Mouse (Mus musculus) layer of hippocampus, postnatal 14 days (tissue): ENCODE data around the gene Galnt18. TPM values are rescaled to one million over a fixed set of nuclear protein-coding genes. Genes with fewer than 3 reads are reported as not detected.

Experiments
- DNase-seq, 2 experiments: peaks; one replicate each; pipeline ENCODE4 v3.0.0; 2021 to 2022; ENCODE audit warnings: low spot score in 2 of 2, mixed read lengths in 1 of 2
- total RNA-seq, 2 experiments: library from RNA; stranded (reverse); gene quantifications; 2 replicates each; pipeline ENCODE4 v1.2.3; 2021

Gene Galnt18
- total RNA-seq, 2 experiments from 2014 or later, result 64.1 to 69.5 TPM

DNA sequence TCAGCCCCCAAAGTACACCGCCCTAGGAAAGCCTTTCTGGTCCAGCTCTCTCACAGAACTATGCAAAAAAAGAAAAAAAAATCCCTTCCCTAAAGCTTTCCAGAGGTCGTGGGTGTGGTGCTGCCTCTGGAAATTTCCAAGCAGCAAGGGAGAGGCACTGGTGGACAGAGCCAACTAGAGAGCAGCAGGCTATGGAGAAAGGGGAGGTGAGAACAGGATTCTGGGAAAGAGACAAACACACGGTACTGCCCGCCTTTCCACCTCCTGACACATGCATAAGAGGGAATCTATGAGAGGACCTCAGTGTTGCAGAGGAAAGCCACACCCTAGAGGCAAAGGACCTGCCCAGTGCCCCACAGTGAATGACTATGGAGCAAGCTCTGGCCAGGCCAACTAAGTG is 60.9 kb downstream of the Galnt18 start:
- DNase-seq, result no peak

DNA sequence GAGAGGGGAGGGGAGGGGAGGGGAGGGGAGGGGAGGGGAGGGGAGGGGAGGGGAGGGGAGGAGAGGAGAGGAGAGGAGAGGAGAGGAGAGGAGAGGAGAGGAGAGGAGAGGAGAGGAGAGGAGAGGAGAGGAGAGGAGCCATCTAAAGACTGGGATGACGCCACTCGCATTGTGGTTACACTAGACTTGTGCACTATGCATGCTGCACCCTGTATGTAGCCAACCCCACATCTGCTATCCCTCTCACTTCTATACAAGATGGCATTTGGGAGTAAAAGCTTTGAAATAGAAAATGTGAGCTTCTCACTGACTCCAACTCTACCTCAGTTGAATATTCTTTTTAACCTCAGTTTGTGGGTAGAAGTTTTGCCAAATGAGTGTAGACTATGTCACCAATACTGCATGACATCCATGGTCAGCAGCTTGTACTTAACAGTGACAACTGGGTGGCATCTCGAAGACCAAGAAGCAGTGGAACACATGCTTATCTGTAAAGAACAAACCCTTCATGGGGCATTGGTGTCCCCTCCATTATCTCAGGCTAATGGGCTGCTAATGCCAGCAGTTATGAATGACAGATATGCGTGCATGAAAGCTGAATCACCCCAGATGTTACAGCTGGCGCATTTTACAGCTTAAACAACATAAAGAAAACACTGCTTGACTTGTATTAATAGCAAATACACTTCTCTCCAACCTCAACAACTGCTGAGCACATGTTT is 65.0 kb downstream of the Galnt18 start:
- no peak for DNase-seq

DNA sequence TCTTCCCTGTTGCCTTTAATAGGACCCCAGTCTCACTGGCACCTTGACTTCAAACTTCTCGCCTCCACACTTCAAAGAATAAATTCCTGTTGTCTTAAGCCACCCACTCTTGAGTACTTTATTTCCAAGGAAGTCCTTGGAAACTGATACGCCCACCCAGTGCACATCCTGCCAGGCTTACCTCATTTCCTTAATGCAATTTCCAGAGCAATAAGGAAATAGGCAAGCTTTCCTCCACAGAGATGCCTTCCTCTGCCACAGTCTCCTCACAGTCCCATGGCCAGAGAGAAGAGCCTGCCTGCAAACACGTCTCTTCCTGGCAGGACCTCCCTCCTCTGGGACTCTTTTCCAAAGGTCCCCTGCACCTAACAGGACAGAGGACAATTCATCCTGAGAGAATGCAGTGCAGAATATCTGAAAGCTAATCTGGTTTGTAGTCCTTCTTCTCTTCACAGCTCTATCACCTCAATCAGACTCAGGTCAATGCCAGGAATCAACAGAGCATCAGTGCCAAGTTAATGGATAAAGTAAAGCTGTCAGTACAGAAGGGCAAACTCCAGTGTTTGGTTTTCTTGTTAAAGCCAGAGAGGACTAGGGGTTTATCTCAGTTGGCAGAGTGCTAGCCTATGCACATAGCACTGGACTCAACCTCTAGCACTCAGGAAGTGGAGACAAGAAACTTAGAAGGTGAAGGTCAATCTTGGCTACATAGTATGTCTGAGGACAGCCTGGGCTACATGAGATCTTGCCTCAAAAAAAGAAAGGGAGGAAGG is 65.8 kb downstream of the Galnt18 start:
- DNase-seq, result no peak

DNA sequence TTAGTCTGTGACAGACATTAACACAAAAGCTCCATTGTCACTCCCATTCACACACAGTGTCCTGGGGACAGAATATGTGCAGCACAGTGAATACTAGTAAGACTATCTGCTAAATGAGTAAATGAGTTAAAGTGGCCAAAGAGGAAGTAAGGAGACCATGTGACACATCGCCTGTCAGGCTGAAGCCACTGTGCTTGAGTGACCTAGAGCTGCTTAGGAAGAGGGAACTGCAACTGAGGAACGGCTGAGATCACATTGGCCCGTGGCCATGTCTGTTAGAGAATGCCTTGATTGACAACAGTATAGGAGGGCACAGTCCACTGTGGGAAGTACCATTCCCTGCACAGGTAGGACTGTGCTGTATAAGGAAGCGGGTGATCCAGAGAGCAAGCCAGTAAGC is 67.0 kb downstream of the Galnt18 start:
- DNase-seq, result no peak

DNA sequence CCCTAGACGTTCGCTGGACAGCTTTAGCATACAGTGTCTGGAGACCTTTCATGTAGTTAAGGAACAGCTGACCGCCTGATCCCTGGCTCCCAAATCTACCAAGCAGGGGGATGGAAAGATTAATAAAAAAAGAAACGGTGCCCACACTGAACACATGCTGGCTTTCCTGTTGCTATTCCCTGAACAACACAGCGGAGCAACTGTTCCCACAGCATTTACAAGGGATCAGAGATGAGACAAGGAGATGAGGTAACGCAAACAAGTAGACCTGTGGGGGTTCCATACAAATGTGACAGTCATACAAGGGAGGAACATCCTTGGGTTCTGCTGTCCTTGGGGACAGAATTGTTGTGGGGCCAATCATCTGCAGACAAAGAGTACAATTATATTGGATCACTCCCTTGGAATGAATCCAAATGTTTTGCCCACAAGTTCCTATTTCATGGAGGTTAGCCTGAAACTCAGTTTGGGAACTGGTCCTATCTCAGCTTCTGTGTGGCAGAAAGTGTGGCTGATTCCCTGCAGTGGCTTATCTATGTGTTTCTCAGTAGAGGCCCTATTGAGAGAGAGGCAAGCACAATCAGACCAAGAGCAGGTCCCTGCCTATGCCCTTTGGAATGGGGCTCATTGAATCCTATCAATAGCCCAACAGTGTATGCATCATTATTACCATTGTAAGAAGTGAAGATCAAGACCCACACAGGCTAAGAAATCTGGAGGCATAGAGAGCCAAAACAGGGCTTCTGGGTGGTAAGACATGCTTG is 68.5 kb downstream of the Galnt18 start:
- peak in 1 of 2 experiments; percentile 26 for DNase-seq

- peak in 1 of 2 experiments; percentile 26 for DNase-seq
Measured at GRCm38 (mm10) chr7:111710311-111710710, 69.5 kb downstream of the Galnt18 start.

- no peak for DNase-seq
Measured at GRCm38 (mm10) chr7:111708563-111708962, 71.2 kb downstream of the Galnt18 start.

GRCm38 (mm10) chr7:111702961-111703360 is 76.8 kb downstream of the Galnt18 start:
- DNase-seq, result no peak

DNA sequence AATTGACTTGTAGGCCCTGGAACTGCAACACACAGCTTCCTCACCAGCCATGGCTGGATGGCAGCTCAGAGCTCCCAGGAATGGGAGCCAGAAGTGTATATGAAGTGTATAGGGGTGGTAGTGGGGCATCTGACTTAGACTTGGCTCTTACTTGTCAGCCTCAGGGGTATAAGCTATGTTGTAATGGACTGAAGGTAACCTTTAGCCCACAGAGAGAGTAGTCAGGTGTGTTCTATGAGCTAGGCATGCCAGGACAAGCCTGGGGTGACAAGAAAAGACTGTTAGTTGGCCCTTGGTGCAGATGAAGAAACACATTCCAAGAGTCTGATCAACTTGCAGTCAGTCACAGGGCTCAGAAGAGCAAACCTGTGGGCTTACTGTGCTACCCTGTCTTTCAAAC is 78.0 kb downstream of the Galnt18 start:
- DNase-seq, result no peak

DNA sequence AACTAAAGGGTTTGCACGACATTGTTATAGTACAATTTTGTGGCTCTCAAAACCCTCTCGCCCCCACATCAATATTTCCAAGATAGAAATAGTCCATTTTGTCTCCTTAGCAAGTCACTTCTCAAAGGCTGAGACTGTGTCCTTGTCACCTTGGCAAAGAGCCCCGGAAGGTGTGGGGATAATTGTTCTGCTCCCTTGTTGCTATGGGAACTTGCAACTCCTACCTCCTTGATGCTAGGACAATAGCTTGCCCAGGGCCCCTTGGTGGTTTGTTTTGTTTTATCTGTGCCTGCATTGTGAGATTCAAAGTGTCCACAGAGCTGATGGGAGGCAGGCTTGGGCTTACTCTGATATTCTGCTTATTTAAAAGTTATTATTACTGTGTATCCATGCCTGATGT is 80.3 kb downstream of the Galnt18 start:
- no peak for DNase-seq

GRCm38 (mm10) chr7:111696226-111696625 is 83.6 kb downstream of the Galnt18 start:
- DNase-seq, result no peak

DNA sequence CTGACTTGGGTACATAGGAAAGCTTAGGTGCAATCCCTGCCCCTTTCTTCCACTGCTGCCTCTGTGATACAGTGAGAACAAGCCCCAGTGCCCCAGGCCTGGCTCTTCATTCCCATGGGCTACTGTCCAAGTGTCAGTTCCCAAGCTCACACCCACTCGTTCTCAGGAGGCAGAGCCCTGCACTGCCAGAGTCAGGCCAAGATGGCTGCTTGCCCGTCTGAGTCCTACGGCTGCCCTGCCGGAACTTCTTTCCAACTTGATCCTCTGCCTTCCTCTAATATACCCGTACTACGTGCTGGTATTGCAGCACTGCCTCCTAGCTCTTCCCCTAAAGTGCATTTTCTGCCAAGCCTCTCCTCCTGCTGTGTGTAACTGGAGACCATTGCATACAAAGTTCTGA is 85.5 kb downstream of the Galnt18 start:
- DNase-seq, result peak in 1 of 2 experiments; percentile 53

GRCm38 (mm10) chr7:111692641-111693261 is 87.0 kb downstream of the Galnt18 start:
- DNase-seq, result peak; percentile 50 to 69

- no peak for DNase-seq
Measured at GRCm38 (mm10) chr7:111680108-111680507, 99.7 kb downstream of the Galnt18 start.

- no peak for DNase-seq
Measured at GRCm38 (mm10) chr7:111676483-111676882, 103.3 kb downstream of the Galnt18 start.

DNA sequence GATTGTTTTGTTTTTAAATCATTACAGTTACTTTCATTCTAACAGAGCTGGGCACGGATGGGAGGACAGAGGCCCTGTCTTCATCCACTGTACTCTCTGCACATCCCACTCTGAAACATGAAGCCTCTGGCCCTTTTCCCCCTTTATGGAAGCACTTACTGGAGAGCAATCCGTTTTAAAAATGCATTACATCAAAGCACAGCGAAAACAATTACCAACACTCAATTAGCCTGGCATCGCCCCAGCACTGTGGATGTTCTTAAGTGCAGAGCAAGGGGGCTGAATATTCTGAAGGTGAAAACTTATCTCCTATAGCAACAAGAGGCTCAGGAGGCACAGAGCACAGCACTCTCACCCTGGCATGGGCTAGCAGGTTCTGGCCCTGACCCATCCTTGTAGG is 107.3 kb downstream of the Galnt18 start:
- no peak for DNase-seq

DNA sequence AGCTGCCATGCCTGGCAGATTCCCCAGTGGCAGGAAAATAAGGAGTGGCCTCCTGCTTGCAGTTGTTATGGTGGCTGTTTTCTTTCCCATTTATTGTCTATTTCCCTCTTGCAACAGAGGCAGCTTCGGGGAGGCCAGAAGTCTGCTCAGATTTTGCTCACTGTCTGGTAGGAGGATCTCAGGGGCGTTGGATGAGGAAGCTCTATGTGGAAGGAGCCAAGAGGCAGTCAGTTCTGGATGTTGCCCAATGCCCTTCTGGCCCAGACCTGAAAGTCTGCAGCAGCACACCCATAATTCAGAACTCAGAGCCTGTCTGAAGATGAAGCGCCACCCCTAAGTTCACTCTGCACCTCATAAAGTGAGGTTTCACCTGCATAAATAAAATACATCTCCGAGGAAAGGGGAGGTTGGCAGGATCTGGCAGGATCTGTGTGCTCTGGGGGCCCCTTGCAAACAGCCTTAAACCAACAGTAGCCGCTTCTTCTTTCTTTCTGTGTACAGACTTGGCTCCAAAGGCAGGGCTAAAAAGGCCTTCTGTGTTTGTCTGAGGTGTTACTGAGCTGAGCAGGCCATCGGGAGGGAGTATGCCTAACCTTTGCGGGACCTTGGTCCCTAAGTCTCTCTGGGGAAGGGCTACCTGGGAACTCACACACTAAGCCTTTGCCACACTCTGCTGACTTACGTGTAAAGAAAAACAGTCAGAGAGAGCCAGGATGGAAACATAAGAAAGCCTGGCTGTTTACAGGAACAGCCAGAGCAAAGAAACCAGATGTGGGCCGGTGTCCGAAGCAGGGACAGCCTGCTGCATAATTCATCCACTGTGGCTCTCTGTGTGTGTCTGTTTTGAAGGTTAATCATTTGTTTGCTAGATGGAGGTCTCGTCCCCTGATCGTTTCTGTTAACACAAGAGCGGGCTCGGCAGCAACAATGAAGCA is 116.4 kb downstream of the Galnt18 start:
- DNase-seq, result peak in 1 of 2 experiments; percentile 32

GRCm38 (mm10) chr7:111658579-111658978 is 121.2 kb downstream of the Galnt18 start:
- DNase-seq, result no peak

- DNase-seq, result peak in 1 of 2 experiments; percentile 29
Measured at GRCm38 (mm10) chr7:111655002-111655401, 124.8 kb downstream of the Galnt18 start.

DNA sequence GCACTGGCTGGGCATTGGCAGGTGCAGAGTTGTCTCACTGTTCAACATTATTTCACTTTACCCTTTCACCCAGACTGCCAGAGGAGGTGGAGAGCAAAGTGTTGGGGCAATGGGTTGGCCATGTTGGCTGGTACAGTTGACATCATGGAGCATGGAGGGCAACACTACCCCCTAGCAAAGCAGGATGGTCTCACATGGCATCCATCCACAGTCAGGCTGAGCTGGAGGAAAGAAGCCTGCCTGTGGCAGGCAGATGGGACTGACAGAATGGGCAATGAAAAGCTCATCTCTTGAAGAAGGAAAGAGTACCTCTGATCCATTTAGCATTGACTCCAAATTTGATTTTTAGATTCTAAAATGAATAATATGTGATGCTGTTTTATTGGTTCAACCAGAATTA is 125.3 kb downstream of the Galnt18 start:
- peak in 1 of 2 experiments; percentile 36 for DNase-seq
